Mouse (Mus musculus): ENCODE results near the gene Sap25.

DNA sequence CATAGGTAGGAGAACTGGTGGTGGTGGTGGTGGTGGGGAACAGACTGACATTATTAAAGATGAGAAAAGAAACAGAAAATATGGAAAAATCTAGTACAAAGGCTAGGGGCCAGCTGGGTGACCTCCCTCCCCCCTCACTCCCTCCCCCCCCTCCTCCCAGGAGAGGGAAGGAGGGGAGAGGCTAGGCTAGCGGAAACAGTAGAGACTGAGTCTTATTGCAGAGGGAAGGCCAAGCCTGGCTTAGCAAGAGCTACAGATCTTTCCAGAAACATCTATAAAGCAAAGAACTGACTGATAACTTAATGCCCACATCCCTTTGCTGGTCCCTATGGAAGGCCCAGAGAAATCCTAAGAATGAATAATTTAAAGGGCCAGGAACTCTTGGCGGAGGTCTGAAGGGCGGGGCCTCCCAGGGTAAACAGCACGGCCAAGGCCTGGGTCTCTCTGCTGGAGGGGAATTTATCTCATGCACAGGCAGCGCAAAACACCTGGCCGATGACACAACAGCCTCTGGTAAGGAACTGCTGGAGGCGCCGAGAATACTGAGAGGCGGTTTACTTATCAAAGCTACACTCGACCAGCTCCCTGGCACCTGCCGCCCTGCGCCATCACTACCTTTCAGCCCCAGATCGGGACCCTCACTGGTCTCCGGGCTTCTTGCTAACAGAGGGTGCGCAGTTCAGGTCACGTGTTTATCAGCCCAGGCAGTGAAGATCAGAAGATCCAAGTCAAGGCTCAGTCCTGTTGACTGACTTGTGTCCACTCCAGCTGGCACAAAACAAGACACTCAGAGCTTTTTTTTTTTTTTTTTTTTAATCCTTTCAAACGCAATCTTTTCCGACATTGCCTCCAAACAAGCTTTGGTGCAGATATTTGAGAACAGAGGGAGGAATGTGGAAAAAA is 8.8 kb downstream of the Sap25 start:
- TF ChIP-seq MYOG (IDR thresholded peaks at IDR 0.05; ENCODE audit: control insufficient read depth in 1 of 3, insufficient read depth in 1 of 3, insufficient read length in 2 of 3, low read depth in 2 of 3) (no peak), POLR2A (IDR thresholded peaks at IDR 0.05; ENCODE audit: insufficient read length, low read depth) (no peak), POLR2AphosphoS2 (IDR thresholded peaks at IDR 0.05; ENCODE audit: insufficient read length, low read depth) (no peak), TCF12 (IDR thresholded peaks at IDR 0.05; ENCODE audit: insufficient read depth, poor library complexity, severe bottlenecking) (no peak), MAX (IDR thresholded peaks at IDR 0.05; ENCODE audit: low read depth) (no peak), E2F4 (IDR thresholded peaks at IDR 0.05; ENCODE audit: insufficient read depth) (no peak), SRF (IDR thresholded peaks at IDR 0.05; ENCODE audit: control insufficient read depth, insufficient read length, low read depth) (no peak), TCF3 (IDR thresholded peaks at IDR 0.05; ENCODE audit: insufficient read length, low read depth) (no peak)

All from myocyte (in vitro differentiated cells).